Mouse (Mus musculus) gastrocnemius, postnatal 10 days (tissue): ENCODE data around the gene Notch4. TPM values are rescaled to one million over a fixed set of nuclear protein-coding genes. Genes with fewer than 3 reads are reported as not detected.
A peak's percentile ranks its signal among the peaks of the same experiment; 100 is the strongest.

Source experiments
- DNase-seq: peaks from one replicate; pipeline ENCODE4 v3.0.0; 2021; ENCODE audit warnings: mixed read lengths
- total RNA-seq, 2 experiments: library from RNA; stranded (reverse); gene quantifications; 2 replicates each; pipeline ENCODE4 v1.2.3; 2021

Notch4 gene
- total RNA-seq, 2 experiments from 2014 or later: 14.4 to 22.2 TPM

DNA sequence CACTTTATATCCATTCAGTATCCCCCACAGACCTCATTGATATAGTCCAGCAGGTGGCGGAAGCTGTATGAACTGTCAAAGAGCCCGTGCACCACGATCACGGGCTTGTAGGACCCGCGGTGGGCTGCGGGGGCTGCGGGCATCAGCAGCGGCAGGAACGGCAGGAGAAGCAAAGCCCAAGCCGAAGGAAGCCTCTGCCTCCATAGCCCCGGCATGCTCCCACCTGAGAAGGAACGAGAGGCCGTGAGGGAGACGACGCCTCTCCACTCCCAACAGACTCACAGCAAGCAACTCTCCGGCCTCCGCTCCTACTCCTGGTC lies 62.7 kb downstream of the Notch4 start:
- DNase-seq: peak; percentile 29

DNA sequence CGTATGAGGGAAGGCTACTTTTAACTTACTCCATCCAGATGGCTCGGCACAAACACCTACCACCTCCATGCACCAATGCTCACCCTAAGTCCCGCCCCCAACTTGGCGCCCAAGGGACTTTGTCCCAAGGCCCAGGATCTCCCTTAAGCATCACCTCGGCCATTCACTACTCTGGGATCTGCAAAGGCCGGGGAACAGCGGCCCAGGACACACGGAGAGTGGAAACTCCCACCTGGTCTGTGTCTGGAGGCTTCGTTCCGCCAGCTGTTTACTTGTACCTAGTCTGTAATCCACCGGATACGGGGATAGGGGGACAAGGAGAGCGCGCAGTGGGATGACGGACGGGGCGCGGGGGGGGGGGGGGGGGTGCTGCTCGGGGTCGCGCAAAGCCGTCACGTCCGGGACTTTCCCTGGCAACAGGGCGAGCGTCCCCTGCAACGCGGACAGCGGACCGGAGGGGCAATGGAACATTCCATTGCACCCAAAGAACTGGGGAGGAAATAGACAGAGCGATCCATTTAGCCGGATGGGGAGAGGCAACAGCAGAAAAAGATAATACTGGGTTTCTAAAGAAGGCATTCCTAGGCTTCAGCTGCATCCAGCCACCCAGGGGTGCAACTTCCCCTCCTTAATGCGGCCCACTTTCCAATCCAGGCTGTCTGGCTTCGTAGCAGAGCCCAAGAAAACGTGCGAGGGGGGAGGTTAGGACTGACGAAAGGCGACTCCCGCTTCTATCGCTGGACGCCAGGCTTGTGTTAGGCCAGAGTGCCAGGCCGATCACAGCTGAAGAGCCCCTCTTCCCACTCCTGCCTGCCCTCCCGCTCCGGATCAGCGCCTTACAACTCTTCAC lies 63.2 kb downstream of the Notch4 start:
- peak; percentile 87 for DNase-seq

DNA sequence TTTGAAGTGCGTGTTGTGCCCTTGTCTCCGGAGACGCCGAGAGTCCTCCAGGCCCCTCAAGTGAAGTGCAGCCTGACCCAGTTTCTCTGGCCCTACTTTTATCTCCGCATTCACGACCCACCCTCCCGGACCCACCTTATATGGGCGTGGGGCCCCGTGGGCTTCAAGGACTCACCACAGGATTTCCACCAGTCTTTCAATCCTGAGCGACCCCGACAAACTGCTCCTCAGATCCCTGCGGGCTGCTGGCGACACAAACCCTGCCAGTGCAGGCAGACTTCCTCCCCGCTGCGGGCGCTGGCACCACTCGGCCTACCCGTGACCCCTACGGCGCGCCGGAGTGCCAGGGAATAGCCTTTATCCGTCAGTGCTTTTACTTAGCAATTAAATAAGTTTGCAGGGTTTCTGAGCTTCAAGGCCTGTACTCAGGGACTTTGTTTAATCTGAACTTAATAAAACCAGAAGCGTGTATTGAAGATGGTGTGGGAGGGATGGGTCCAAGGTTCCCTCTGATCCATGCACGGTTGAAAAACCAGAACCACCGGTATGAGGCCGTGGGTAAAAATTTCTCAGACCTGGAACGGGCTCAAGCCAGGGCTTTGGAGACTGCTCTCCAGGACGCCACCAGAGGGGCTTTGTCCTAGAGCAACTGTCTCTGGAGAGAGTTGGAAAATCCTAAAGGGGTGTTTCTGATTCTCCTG lies 64.0 kb downstream of the Notch4 start, which contains the start of gene Ppt2:
Ppt2 (minus strand) TSS at position 568 of the 701 bp plus-strand sequence.
- peak; percentile 57 for DNase-seq

DNA sequence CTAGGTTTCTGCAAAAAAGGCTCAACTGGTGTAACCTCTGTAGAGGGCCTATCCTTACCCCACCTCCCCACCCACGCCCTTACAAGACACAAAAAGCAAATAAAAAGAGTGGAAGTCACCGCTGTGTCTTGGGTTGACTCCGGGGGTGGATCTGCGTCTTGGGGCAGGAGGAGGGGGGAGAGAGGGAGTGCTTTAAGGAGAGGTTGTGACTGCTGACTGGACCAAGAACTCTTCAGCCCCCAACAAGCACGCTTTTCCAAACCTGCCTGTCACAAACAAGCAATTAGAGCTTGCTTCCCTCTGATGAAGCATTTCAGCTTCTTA lies 64.5 kb downstream of the Notch4 start:
- DNase-seq: no peak

DNA sequence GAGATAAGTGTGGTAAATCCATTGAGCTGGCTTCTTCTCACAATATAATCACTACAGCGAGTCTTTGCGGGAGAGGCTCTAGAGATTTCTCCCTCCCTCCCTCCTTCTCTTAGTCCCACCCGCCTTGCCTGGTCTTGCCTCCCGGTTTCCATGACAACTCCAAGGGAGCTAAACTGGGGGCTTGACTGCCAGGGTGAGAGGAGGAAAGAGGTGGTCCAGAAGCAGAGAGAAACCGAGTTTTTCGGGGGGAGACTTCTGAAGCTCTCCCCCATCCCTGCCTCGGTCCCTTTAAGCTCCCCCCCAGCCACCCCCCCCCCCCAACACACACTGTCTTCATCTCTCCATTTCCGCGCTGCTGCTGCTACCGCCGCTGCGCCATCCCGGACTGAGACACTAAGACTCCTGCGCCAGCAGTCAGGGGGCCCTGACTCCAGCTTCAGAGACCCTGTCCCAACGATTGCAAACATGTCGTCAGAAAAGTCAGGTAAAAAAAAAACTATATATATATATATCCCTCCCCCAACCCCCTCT lies 65.2 kb downstream of the Notch4 start, which contains the start of gene Prrt1:
Prrt1 (plus strand) TSS at position 313 of the 531 bp plus-strand sequence.
- no peak for DNase-seq

DNA sequence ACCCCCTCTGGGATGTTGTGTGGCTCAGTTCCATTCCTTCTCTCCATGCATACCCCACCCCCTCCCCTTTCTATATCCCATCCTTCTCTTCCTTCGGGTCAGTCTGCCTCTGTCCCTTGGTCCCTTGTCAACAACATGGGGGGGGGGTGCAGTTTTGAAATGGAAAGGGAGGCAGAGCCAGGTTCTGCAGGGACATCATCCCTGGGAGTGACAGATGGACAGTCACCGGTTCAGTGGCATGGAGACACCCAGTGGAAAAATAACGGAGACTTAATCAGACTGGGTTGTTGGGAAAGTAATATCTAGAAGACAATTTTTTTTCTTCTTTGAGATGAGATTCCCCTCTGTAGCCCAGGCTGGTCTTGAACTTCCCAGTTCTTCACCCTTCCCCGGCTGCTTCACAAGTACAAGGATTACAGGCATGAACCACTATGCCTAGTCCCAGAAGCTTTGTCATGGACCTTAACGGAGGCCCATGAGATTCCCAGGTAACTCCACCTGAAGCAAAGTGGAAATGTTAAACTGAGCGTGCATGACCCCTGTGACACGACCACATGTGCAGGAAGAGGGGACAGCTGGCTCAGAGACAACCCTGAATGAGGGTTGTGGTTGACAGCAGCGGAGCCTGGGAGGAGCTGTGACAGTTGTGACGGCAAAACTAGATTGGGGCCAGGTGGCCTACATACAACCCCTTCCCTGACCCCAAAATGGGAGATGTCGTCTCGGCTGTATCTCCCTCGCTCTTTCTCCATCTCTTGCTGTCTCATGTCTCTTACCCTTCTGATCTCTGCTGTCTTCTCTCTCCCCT lies 65.9 kb downstream of the Notch4 start:
- DNase-seq: no peak

DNA sequence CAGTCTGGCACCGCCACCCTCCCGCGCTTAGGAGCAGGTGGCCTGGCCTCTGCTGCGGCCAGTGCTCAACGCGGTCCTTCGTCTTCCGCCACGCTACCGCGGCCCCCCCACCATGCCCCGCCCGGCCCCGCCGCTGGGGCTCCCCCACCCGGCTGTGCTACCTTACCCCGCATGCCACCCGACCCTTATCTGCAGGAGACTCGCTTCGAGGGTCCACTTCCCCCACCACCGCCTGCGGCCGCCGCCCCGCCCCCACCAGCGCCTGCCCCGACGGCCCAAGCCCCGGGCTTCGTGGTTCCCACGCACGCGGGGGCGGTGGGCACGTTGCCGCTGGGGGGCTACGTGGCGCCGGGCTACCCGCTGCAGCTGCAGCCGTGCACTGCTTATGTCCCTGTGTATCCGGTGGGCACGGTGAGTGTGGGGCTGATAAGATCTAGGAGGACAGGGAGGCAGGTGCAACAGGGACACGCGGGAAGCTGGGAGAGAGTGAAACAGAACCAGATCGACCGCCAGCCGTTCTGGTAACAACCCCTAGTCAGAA lies 66.8 kb downstream of the Notch4 start:
- DNase-seq: peak; percentile 17

DNA sequence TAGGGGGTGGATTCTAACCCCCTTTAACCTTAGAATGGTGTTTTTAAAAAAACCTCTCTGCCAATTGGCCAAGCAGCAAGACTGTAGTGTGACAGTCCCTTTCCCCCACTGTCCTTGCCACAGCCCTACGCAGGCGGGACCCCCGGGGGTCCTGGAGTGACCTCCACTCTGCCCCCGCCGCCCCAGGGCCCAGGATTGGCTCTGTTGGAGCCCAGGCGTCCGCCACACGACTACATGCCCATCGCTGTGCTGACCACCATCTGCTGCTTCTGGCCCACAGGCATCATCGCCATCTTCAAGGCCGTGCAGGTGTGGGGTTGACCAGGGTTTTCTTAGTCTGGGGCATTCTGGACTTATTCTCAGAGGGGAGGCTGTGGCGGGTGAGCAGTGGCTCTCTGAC lies 67.6 kb downstream of the Notch4 start:
- DNase-seq: no peak

DNA sequence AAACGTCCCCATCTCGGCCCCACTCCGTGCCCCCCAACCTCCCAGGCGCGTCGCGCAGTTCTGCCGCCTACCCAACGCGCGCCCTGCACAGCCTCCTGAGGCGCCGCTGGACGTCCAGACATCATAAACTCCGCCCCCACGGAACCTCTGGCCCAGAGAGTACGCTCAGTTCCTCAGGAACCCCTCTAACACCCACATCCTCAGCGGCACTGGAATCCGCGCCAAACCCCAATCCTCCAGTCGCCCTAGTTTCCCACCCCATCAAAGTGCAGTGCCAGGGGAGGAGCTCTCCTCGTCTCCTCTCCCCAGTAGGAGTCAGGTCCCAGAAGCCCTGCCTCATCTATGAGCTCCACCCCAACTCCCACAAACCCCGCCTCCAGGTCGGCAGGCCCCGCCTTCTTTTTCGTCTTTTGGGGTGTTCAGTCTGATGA lies 68.2 kb downstream of the Notch4 start:
- peak; percentile 60 for DNase-seq

DNA sequence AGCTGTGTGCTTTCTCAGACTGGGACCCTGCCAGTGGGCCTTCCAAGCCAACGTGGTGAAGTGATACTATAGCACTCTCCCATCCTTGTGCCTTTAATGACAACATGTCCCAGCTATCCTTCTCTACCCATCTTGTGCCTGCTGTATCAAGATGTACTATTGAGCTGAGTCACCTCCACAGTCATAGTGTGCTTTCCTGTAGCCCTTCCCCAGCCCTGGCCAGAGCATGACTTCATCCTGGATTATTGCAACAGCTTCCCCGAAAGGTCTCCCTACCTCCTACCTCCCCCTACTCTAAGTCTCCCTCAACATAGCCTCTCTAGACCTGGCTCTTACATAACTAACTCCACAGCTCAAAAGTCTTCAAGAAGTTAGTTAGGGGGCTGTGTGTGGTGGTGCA lies 71.6 kb downstream of the Notch4 start:
- no peak for DNase-seq

DNA sequence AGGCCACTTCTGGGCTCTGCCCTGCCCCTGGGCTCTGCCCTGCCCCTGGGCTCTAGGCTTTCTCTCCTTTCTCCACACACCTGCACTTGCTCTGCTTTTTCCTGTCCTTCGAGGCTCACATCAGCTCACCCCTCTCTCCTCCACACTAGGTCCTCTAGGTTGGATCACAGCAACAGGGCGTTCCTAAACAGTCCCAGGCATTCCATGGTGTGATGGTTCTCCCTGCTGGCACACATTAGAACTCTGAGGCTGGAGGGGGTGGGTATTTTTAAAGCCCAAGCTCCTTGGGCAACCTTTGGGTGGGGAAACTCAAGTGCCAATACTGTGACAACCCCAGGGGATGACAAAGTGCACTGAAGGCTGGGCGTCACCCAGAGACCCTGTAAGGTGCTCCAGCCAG lies 73.4 kb downstream of the Notch4 start:
- DNase-seq: no peak

Other genes starting within 250 kb of the Notch4 start
- gene H2-Eb2, start 238.6 kb upstream of the Notch4 start, total RNA-seq: not detected
- under 1 TPM; 0.40 to 0.81 TPM for gene Btnl2, start 209.4 kb upstream of the Notch4 start, total RNA-seq
- not detected for gene Btnl1, start 187.1 kb upstream of the Notch4 start, total RNA-seq
- gene BC051142, start 165.4 kb upstream of the Notch4 start, total RNA-seq: under 1 TPM; 0.36 to 0.42 TPM
- not detected for gene Btnl4, start 87.0 kb upstream of the Notch4 start, total RNA-seq
- not detected for gene Btnl6, start 46.9 kb upstream of the Notch4 start, total RNA-seq
- 1 to 10 TPM; 3.2 to 5.0 TPM for gene Gpsm3, start 25.5 kb downstream of the Notch4 start, total RNA-seq
- 10 to 100 TPM; 24.2 to 30.9 TPM for gene Pbx2, start 27.0 kb downstream of the Notch4 start, total RNA-seq
- gene Ager, start 33.6 kb downstream of the Notch4 start, total RNA-seq: 1 to 10 TPM; 1.1 to 1.4 TPM
- gene Rnf5, start 39.4 kb downstream of the Notch4 start, total RNA-seq: 10 to 100 TPM; 19.8 to 21.8 TPM
- 10 to 100 TPM; 38.0 to 39.4 TPM for gene Agpat1, start 40.0 kb downstream of the Notch4 start, total RNA-seq
- gene Egfl8, start 51.7 kb downstream of the Notch4 start, total RNA-seq: 10 to 100 TPM; 13.8 to 15.2 TPM
- gene Ppt2, start 64.2 kb downstream of the Notch4 start, total RNA-seq: 10 to 100 TPM; 32.6 to 33.7 TPM
- gene Prrt1, start 65.3 kb downstream of the Notch4 start, total RNA-seq: under 1 TPM; 0.61 to 0.63 TPM
- 1 to 10 TPM; 4.5 to 4.7 TPM for gene Fkbpl, start 80.5 kb downstream of the Notch4 start, total RNA-seq
- gene Atf6b, start 82.9 kb downstream of the Notch4 start, total RNA-seq: 10 to 100 TPM; 12.7 to 14.4 TPM
- 100 to 1,000 TPM in 1 of 2 experiments, 10 to 100 TPM in 1; 90.2 to 123 TPM for gene Tnxb, start 106.3 kb downstream of the Notch4 start, total RNA-seq
- gene C4b, start 179.6 kb downstream of the Notch4 start, total RNA-seq: 1 to 10 TPM; 2.0 to 3.3 TPM
- under 1 TPM; 0.31 to 0.36 TPM for gene Cyp21a1, start 240.3 kb downstream of the Notch4 start, total RNA-seq